Mouse (Mus musculus): ENCODE data around the gene Tnk1.

DNA sequence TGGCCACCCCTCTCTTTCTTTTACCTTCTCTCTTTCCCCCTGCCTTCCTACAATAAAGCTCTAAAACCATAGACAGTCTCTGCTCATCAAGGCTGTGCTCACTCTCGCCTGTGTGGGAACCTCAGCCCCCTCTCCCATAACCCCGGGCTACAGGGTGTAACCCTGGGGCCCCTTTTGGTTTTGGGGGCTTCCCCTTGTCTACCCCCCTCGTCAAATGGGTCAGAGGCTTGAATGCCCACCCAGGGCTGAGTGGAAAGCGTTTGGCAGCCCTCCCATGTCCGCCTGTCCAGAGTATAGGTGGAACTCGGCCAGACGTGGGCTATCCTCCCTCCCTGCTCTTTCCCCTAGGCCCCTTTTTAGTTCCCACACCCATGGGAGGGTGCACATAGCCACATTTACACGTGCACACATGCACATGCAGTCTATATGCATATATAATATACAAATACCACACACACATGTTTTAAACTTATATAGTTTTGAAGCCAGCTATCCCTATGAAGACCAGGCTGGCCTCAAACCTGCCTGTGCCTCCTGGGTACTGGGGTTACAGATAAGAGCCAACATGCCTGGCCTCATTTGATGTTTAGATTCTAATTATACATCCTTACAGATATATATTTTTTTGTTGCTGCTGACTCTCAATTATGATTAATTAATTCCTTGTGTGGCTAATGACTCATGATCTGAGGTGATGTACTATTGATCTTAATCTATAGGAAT, 5.8 kb upstream of the Tnk1 start:
- TF ChIP-seq CTCF (IDR thresholded peaks at IDR 0.05; ENCODE audit: extremely low read depth, insufficient read depth, insufficient read length, insufficient replicate concordance) = no peak
- no peak for TF ChIP-seq POLR2A (IDR thresholded peaks at IDR 0.05; ENCODE audit: low read depth, low read length)
